Comparison of ENCODE assay signal across 14 mouse cellular contexts in genomic region chr10:60185023-60185709, GRCm38 (mm10). TPM values are rescaled to one million over a fixed set of nuclear protein-coding genes. Genes with fewer than 3 reads are reported as not detected.
A peak's percentile ranks its signal among the peaks of the same experiment; 100 is the strongest.
DNase-seq lines count a peak whose midpoint lies in the region; ATAC-seq lines count a peak whose summit lies in the region.
"Had no signal": no experiment of that assay in that cellular context is flagged by ENCODE, and none has a peak within 500 bp of the region (broad histone marks: within the 10 kb centered on the region; RNA-seq: fewer than 3 reads in every experiment).

No protein-coding gene starts in this region.

- H3K27me3 ChIP-seq in hindbrain, embryonic 14.5 days (ENCODE audit: control insufficient read depth, insufficient read depth, low read length) = no peaks in the 10 kb centered on the region
- H3K27me3 ChIP-seq in hindbrain, embryonic 12.5 days = no peaks in the 10 kb centered on the region
- H3K27me3 ChIP-seq in midbrain, embryonic 13.5 days = no peaks in the 10 kb centered on the region
- H3K27me3 ChIP-seq in midbrain, embryonic 10.5 days (ENCODE audit: low read depth, poor library complexity, severe bottlenecking) = peaks cover 5% of the 10 kb centered on the region; the same call in 1 of the 2 replicates
- no peaks in the 10 kb centered on the region for H3K27me3 ChIP-seq in hindbrain, embryonic 16.5 days (replicated peaks; ENCODE audit: control insufficient read depth, insufficient read depth, low read length)
- no peaks in the 10 kb centered on the region for H3K27me3 ChIP-seq in stomach, embryonic 15.5 days (replicated peaks)

- H3K4me1 ChIP-seq in hindbrain, embryonic 14.5 days (replicated peaks; ENCODE audit: control insufficient read depth, insufficient read depth, low read length) = peaks cover 5% of the 10 kb centered on the region; the same call in 1 of the 2 replicates
- H3K4me1 ChIP-seq in hindbrain, embryonic 12.5 days = peaks cover 3% of the 10 kb centered on the region; the same call in 1 of the 2 replicates
- no peaks in the 10 kb centered on the region for H3K4me1 ChIP-seq in midbrain, embryonic 13.5 days (replicated peaks)
- H3K4me1 ChIP-seq in midbrain, embryonic 10.5 days = peaks cover 3% of the 10 kb centered on the region; the same call in 1 of the 2 replicates
- H3K4me1 ChIP-seq in hindbrain, embryonic 16.5 days (ENCODE audit: control insufficient read depth, insufficient read depth, low read depth, low read length) = peaks cover 5% of the 10 kb centered on the region; the same call in 1 of the 2 replicates
- peaks cover 11% of the 10 kb centered on the region; the same call in 1 of the 2 replicates for H3K4me1 ChIP-seq in stomach, embryonic 15.5 days

- no peak overlapping the region for H3K4me3 ChIP-seq in hindbrain, embryonic 14.5 days (replicated peaks; ENCODE audit: low read length)
- H3K4me3 ChIP-seq in hindbrain, embryonic 12.5 days = no peak overlapping the region
- H3K4me3 ChIP-seq in midbrain, embryonic 13.5 days (replicated peaks) = no peak overlapping the region
- H3K4me3 ChIP-seq in midbrain, embryonic 10.5 days = no peak overlapping the region
- H3K4me3 ChIP-seq in hindbrain, embryonic 16.5 days (ENCODE audit: low read length) = no peak overlapping the region
- H3K4me3 ChIP-seq in stomach, embryonic 15.5 days (replicated peaks) = no peak overlapping the region
- H3K4me3 ChIP-seq: embryonic facial prominence, embryonic 12.5 days; heart, adult 2 months; layer of hippocampus, adult 2 months had no signal

- H3K9me3 ChIP-seq in hindbrain, embryonic 14.5 days (ENCODE audit: control insufficient read depth, low read length) = no peaks in the 10 kb centered on the region
- no peaks in the 10 kb centered on the region for H3K9me3 ChIP-seq in hindbrain, embryonic 12.5 days (replicated peaks)
- H3K9me3 ChIP-seq in midbrain, embryonic 13.5 days = no peaks in the 10 kb centered on the region
- peaks cover 3% of the 10 kb centered on the region; the same call in 1 of the 2 replicates for H3K9me3 ChIP-seq in midbrain, embryonic 10.5 days (replicated peaks)
- H3K9me3 ChIP-seq in hindbrain, embryonic 16.5 days (ENCODE audit: control insufficient read depth, low read length) = 0 out of 2 replicates have a peak, but pooled peaks cover 2% of the 10 kb centered on the region
- H3K9me3 ChIP-seq in stomach, embryonic 15.5 days = no peaks in the 10 kb centered on the region
- H3K9me3 ChIP-seq: embryonic facial prominence, embryonic 12.5 days had no signal

- no peaks in the 10 kb centered on the region for H3K36me3 ChIP-seq in hindbrain, embryonic 14.5 days (replicated peaks; ENCODE audit: control insufficient read depth, insufficient read depth)
- peaks cover 29% of the 10 kb centered on the region for H3K36me3 ChIP-seq in hindbrain, embryonic 12.5 days
- H3K36me3 ChIP-seq in midbrain, embryonic 13.5 days = peaks cover 23% of the 10 kb centered on the region
- H3K36me3 ChIP-seq in midbrain, embryonic 10.5 days = peaks cover 50% of the 10 kb centered on the region
- no peaks in the 10 kb centered on the region; the same call in 1 of the 2 replicates for H3K36me3 ChIP-seq in hindbrain, embryonic 16.5 days (ENCODE audit: control insufficient read depth, insufficient read depth, low read length)
- H3K36me3 ChIP-seq in stomach, embryonic 15.5 days = no peaks in the 10 kb centered on the region

- DNase-seq in hindbrain, embryonic 14.5 days (ENCODE audit: low spot score) = no peak
- no peak for DNase-seq in midbrain, embryonic 10.5 days (ENCODE audit: low spot score)
- DNase-seq in heart, postnatal 14 days = no peak
- DNase-seq in c-Kit-positive CD71-positive TER-119-positive erythroid progenitor cells, embryonic 14.5 days (ENCODE audit: low spot score) = no peak
- DNase-seq: heart, adult 2 months; heart, postnatal 36 days; kidney, adult 2 months; liver, postnatal 0 days had no signal

- H3K4me2 ChIP-seq in hindbrain, embryonic 14.5 days (replicated peaks) = no peak overlapping the region
- H3K4me2 ChIP-seq in hindbrain, embryonic 12.5 days (replicated peaks) = no peak overlapping the region
- no peak overlapping the region for H3K4me2 ChIP-seq in midbrain, embryonic 13.5 days (replicated peaks)
- no peak overlapping the region for H3K4me2 ChIP-seq in hindbrain, embryonic 16.5 days (ENCODE audit: low read length)
- H3K4me2 ChIP-seq in stomach, embryonic 15.5 days = no peak overlapping the region
- H3K4me2 ChIP-seq: embryonic facial prominence, embryonic 12.5 days had no signal

- no peak overlapping the region; the same call in 1 of the 2 replicates for H3K27ac ChIP-seq in hindbrain, embryonic 14.5 days
- H3K27ac ChIP-seq in hindbrain, embryonic 12.5 days = no peak overlapping the region
- no peak overlapping the region for H3K27ac ChIP-seq in midbrain, embryonic 13.5 days
- H3K27ac ChIP-seq in midbrain, embryonic 10.5 days (replicated peaks) = no peak overlapping the region
- H3K27ac ChIP-seq in hindbrain, embryonic 16.5 days (ENCODE audit: low read depth, low read length) = no peak overlapping the region
- no peak overlapping the region for H3K27ac ChIP-seq in stomach, embryonic 15.5 days
- H3K27ac ChIP-seq: embryonic facial prominence, embryonic 12.5 days; heart, adult 2 months; layer of hippocampus, adult 2 months had no signal

- no peak overlapping the region for H3K9ac ChIP-seq in hindbrain, embryonic 14.5 days
- H3K9ac ChIP-seq in hindbrain, embryonic 12.5 days = no peak overlapping the region
- no peak overlapping the region for H3K9ac ChIP-seq in midbrain, embryonic 13.5 days (replicated peaks)
- no peak overlapping the region for H3K9ac ChIP-seq in hindbrain, embryonic 16.5 days (ENCODE audit: low read depth, low read length)
- H3K9ac ChIP-seq in stomach, embryonic 15.5 days = no peak overlapping the region
- H3K9ac ChIP-seq: embryonic facial prominence, embryonic 12.5 days; liver, postnatal 0 days had no signal

- intact Hi-C loops in heart, postnatal 14 days (cut with DNase I) = no loop called here

- peak; percentile 44; the same call in 1 of the 2 replicates for ATAC-seq in hindbrain, embryonic 14.5 days (ENCODE audit: low FRiP score)
- ATAC-seq in hindbrain, embryonic 12.5 days (ENCODE audit: low FRiP score) = no peak
- ATAC-seq in midbrain, embryonic 13.5 days = peak; percentile 49; the same call in 1 of the 2 replicates
- ATAC-seq in hindbrain, embryonic 16.5 days = peak; percentile 62; the same call in 1 of the 2 replicates
- ATAC-seq in stomach, embryonic 15.5 days (ENCODE audit: insufficient read depth, low FRiP score, low read depth) = 0 out of 2 replicates have a peak, but pooled peaks have one; percentile 37
- ATAC-seq: liver, postnatal 0 days had no signal

- WGBS in hindbrain, embryonic 14.5 days = 80% methylated on average over 10 of the region's 10 CpGs
- WGBS in hindbrain, embryonic 12.5 days = 85% methylated on average over 10 of the region's 10 CpGs
- WGBS in midbrain, embryonic 13.5 days = 93% methylated on average over 10 of the region's 10 CpGs
- 89% methylated on average over 10 of the region's 10 CpGs for WGBS in midbrain, embryonic 10.5 days
- WGBS in hindbrain, embryonic 16.5 days = 58% methylated on average over 10 of the region's 10 CpGs
- WGBS in stomach, embryonic 15.5 days = 76% methylated on average over 10 of the region's 10 CpGs

RNA-seq across cellular contexts. Expression of gene Chst3, which starts 33.9 kb away (rescaled TPM):
- 1.2 TPM in 2 replicates for polyA plus RNA-seq in hindbrain, embryonic 14.5 days (2014; fragmentation: Nextera tagmentation; extraction: Ambion mirVana)
- 3.2 and 3.7 TPM in 2 replicates for polyA plus RNA-seq in hindbrain, embryonic 12.5 days (2016; fragmentation: Nextera tagmentation; extraction: Ambion mirVana)
- polyA plus RNA-seq in midbrain, embryonic 13.5 days (2015; fragmentation: Nextera tagmentation; extraction: Ambion mirVana) = 1.3 and 1.7 TPM in 2 replicates
- 2.0 and 2.5 TPM in 2 replicates for polyA plus RNA-seq in midbrain, embryonic 10.5 days (2016; fragmentation: Nextera tagmentation; extraction: Ambion mirVana)
- 1.7 and 1.9 TPM in 2 replicates for polyA plus RNA-seq in hindbrain, embryonic 16.5 days (2015; fragmentation: Nextera tagmentation; extraction: Ambion mirVana)
- polyA plus RNA-seq in stomach, embryonic 15.5 days (2015; fragmentation: Nextera tagmentation; extraction: Ambion mirVana) = 2.2 and 2.3 TPM in 2 replicates
- total RNA-seq in heart, postnatal 14 days (2021) = 1 to 10 TPM; 1.2 to 1.4 TPM
